Mouse (Mus musculus): ENCODE measurements at regions not wholly inside any gene's neighbourhood (a gene's known extent, or its start where the extent isn't known, plus 50 kb on each side); places are given as distances from the start of the nearest gene placed in this dataset.

DNA sequence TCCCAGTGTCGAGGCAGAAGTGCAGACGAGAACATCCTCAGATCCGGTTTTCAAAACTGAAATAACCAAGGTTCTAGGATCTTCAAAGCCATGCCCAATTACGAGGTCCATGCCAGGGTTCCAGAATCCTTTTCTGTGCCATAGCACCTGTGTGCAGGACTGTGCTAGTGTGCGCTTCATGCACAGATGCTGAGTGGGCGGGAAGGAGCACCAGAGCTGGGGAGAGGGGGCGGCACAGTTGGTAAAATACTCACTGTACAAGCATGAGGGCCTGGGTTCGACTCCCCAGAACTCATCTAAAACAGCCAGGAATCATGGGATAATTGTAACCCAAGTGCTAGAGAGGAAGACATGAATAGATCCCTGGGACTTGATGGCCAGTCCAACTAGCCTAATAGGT lies 108.4 kb upstream of the Dio3 start:
- 85% methylated on average over 8 of the region's 8 CpGs for WGBS
- H3K9me3 ChIP-seq (ENCODE audit: control insufficient read depth, low read length) = no peaks in the 10 kb centered on the region
- H3K27me3 ChIP-seq (replicated peaks; ENCODE audit: control insufficient read depth, insufficient read depth, low read length) = no peaks in the 10 kb centered on the region
- no peak for ATAC-seq
- no peaks in the 10 kb centered on the region for H3K36me3 ChIP-seq (ENCODE audit: control insufficient read depth, insufficient read depth, low read length)
- H3K4me1 ChIP-seq (ENCODE audit: control insufficient read depth, insufficient read depth, low read length) = no peaks in the 10 kb centered on the region
- H3K4me2 ChIP-seq (ENCODE audit: low read depth, low read length) = no peak overlapping the region
- no peak overlapping the region for H3K4me3 ChIP-seq (ENCODE audit: low read length)
- H3K27ac ChIP-seq (ENCODE audit: low read length) = no peak overlapping the region
- H3K9ac ChIP-seq (ENCODE audit: low read depth, low read length) = no peak overlapping the region

DNA sequence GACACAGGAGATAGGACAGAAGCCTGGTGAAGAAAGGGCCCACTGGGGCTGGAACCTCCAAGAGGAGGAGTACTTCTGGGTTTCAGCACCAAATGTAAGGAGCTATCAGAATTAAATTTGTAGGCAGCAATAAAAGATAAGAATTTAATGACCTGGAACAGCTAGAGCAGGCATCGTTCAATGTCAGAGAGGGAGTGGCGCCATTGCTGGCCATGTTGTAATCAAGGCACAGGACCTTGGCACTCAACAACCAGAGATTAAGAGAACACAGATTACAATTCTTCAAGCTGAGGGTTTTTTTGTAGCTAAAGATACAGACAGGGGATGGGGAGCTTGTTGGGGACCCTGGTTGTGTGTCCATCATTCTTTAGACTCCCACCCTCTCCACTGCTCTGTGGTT lies 101.0 kb upstream of the Dio3 start:
- Histone ChIP-seq H3K9me3 (ENCODE audit: control insufficient read depth, low read length) (no peaks in the 10 kb centered on the region), H3K9ac (ENCODE audit: low read depth, low read length) (no peak overlapping the region), H3K4me2 (ENCODE audit: low read depth, low read length) (no peak overlapping the region), H3K4me3 (ENCODE audit: low read length) (no peak overlapping the region), H3K4me1 (ENCODE audit: control insufficient read depth, insufficient read depth, low read length) (no peaks in the 10 kb centered on the region), H3K27ac (ENCODE audit: low read length) (no peak overlapping the region), H3K36me3 (ENCODE audit: control insufficient read depth, insufficient read depth, low read length) (no peaks in the 10 kb centered on the region), H3K27me3 (replicated peaks; ENCODE audit: control insufficient read depth, insufficient read depth, low read length) (no peaks in the 10 kb centered on the region)
- WGBS = 68% methylated on average over 2 of the region's 2 CpGs
- no peak for ATAC-seq

DNA sequence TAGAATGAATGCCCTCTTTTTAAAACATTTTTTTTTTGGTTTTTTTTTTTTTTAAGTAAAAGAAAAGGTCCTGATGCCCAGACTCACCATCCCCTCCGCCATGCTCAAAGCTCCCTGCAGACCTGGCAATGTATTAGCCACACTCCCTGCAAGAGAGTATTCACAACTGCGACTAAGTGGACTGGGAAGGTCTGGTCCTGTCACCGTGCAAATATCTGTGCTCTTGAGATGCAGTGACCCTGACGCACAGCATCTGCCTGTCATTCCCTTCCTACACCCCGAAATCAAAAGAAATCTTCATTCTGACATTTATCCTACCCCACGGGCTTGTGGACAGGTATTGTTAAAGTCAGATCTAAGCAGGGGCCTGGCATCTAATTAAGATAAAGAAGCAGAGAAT lies 95.4 kb upstream of the Dio3 start:
- Histone ChIP-seq H3K9me3 (ENCODE audit: control insufficient read depth, low read length) (no peaks in the 10 kb centered on the region), H3K9ac (ENCODE audit: low read depth, low read length) (no peak overlapping the region), H3K27ac (ENCODE audit: low read length) (no peak overlapping the region), H3K27me3 (replicated peaks; ENCODE audit: control insufficient read depth, insufficient read depth, low read length) (peaks cover 29% of the 10 kb centered on the region), H3K4me1 (ENCODE audit: control insufficient read depth, insufficient read depth, low read length) (peaks cover 2% of the 10 kb centered on the region; the same call in 1 of the 2 replicates), H3K4me2 (ENCODE audit: low read depth, low read length) (no peak overlapping the region), H3K4me3 (ENCODE audit: low read length) (no peak overlapping the region), H3K36me3 (ENCODE audit: control insufficient read depth, insufficient read depth, low read length) (no peaks in the 10 kb centered on the region)
- no peak for ATAC-seq
- WGBS = 56% methylated on average over 6 of the region's 6 CpGs

DNA sequence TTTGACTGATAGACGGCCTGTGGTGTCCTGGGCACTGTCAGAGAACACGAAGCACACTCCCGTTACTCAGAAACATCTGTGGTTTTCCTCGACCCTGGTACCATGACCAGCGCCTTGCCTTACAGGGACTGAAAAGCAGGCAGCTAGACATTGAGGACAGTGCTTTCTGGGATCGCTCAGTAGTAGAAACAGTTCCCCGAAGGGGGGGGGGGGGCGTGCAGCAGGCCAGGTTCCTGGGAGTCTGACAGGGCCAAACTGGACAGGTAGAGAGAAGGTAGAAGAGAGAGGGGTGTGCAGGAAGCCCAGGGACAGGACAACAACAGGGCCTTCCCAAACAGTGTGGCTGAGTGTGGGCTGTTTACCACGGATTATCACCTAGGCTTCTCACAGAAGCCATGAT lies 93.5 kb upstream of the Dio3 start:
- H3K4me3 ChIP-seq (ENCODE audit: low read length) = no peak overlapping the region
- no peak overlapping the region for H3K4me2 ChIP-seq (ENCODE audit: low read depth, low read length)
- H3K36me3 ChIP-seq (ENCODE audit: control insufficient read depth, insufficient read depth, low read length) = no peaks in the 10 kb centered on the region
- ATAC-seq = no peak
- H3K27ac ChIP-seq (ENCODE audit: low read length) = no peak overlapping the region
- H3K9ac ChIP-seq (ENCODE audit: low read depth, low read length) = no peak overlapping the region
- 58% methylated on average over 9 of the region's 9 CpGs for WGBS
- peaks cover 10% of the 10 kb centered on the region for H3K4me1 ChIP-seq (ENCODE audit: control insufficient read depth, insufficient read depth, low read length)
- no peaks in the 10 kb centered on the region for H3K9me3 ChIP-seq (ENCODE audit: control insufficient read depth, low read length)
- peaks cover 40% of the 10 kb centered on the region for H3K27me3 ChIP-seq (replicated peaks; ENCODE audit: control insufficient read depth, insufficient read depth, low read length)

DNA sequence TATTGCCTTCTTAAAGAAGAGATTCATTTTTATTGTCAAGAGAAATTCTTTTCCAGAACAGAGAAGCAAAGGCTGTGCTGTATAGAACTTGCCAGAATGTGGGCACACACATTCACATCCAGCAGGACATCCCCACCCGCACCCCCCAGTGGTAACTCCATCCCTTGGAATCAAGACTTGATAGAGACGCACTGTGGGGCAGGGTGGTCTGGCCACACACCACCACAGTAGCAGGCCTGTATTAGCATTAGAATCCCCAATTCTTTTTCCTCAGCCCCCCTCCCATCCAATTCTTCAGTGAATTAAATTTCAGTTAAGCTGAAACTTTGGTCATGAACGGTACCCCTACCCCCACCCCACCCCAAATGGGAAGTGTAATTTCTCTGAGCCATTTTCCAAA lies 92.5 kb upstream of the Dio3 start:
- Histone ChIP-seq H3K4me1 (ENCODE audit: control insufficient read depth, insufficient read depth, low read length) (peaks cover 10% of the 10 kb centered on the region), H3K27ac (ENCODE audit: low read length) (no peak overlapping the region), H3K4me2 (ENCODE audit: low read depth, low read length) (no peak overlapping the region), H3K4me3 (ENCODE audit: low read length) (no peak overlapping the region), H3K9ac (ENCODE audit: low read depth, low read length) (no peak overlapping the region), H3K27me3 (replicated peaks; ENCODE audit: control insufficient read depth, insufficient read depth, low read length) (peaks cover 43% of the 10 kb centered on the region), H3K9me3 (ENCODE audit: control insufficient read depth, low read length) (no peaks in the 10 kb centered on the region), H3K36me3 (ENCODE audit: control insufficient read depth, insufficient read depth, low read length) (no peaks in the 10 kb centered on the region)
- 61% methylated on average over 3 of the region's 3 CpGs for WGBS
- no peak for ATAC-seq

DNA sequence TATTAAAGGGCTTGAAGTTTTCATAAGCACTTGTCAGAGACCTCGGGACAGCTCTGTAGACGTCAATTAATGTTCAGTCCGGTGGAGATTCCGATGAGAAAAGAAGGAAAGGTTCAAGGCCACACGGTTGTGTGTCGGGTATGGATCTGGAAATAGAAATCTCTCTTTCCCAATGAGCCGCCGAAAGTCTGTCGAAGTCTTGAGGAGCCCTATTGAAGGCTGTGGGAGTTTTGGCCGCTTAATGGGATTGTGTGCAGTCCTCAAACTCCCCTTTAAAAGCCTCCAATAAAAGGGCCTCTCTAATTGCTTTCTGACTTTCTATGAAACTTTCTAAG lies 92.0 kb upstream of the Dio3 start:
- no peaks in the 10 kb centered on the region for H3K36me3 ChIP-seq (ENCODE audit: control insufficient read depth, insufficient read depth, low read length)
- peaks cover 43% of the 10 kb centered on the region for H3K27me3 ChIP-seq (replicated peaks; ENCODE audit: control insufficient read depth, insufficient read depth, low read length)
- no peak overlapping the region for H3K9ac ChIP-seq (ENCODE audit: low read depth, low read length)
- no peak overlapping the region for H3K4me3 ChIP-seq (ENCODE audit: low read length)
- no peak overlapping the region for H3K27ac ChIP-seq (ENCODE audit: low read length)
- no peaks in the 10 kb centered on the region for H3K9me3 ChIP-seq (ENCODE audit: control insufficient read depth, low read length)
- WGBS = 38% methylated on average over 10 of the region's 10 CpGs
- peaks cover 10% of the 10 kb centered on the region for H3K4me1 ChIP-seq (ENCODE audit: control insufficient read depth, insufficient read depth, low read length)
- ATAC-seq = no peak
- H3K4me2 ChIP-seq (ENCODE audit: low read depth, low read length) = no peak overlapping the region

DNA sequence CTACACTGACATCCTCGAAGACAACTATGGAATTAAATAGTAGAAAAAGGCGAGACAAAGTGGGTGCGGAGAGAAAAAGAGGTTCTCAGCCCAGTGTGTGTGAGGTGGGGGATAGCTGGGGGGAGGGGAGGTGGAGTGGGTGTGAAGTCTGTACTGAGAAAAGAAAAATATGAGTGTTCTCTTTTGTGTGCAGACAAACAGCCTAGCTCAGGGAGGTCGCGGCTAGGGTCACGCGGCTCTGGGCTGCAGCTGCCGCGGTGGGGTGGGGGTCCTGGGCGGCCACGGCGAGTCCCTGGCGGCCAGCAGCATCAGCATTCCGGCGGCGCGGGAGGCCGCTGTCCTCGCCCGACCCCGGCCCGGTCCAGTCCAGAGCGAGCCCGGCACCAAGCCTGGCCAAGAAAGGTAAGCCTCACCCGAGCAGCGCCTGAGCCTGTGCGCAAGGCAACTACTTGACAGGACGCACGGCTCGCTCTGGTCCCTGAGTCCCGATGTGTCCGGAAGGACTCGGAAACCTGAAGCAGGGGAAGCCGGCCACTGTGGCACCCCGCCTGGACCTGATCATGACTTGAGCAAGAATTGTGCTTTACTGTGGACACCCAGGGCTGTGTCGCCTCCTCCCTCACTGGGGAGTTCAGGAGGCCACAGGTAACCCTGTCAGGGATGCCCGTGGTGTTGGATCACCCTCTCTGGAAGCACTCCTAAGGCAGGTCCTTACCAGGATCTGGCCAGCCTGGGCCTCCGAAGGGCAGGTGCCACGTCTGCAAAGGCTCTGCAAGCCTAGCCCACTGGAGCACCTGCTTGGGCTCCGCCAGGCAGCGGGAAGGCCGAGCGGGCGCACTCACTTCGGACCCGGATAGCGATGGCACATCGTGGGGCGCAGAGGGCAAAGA lies 91.4 kb upstream of the Dio3 start:
- no peak overlapping the region for H3K4me3 ChIP-seq (ENCODE audit: low read length)
- WGBS = 9% methylated on average over 46 of the region's 49 CpGs

DNA sequence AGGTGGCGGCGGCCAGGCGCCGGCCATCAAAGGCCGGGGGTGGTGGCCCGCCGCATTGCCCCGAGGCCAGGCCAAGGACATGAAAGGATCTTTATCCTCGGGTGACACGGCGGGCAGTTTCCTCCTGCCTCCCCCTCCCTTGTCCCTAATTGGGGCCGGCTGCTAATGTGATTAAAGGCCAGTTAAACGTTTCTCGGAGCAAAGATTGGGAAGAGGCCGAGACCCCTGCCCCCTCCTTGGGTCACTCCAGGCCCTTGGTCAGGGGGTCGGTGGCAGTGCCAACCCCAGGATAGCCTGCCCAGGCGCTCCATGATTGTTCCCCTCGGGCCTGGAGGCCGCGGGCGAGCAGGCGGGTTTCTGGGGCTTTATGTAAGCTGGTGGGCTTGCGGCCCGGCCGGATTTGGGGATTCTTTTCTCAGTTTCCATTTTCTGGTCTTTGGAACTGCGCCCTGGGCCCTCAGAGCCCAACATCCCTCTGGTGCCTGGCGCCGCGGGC lies 90.7 kb upstream of the Dio3 start:
- Histone ChIP-seq H3K36me3 (ENCODE audit: control insufficient read depth, insufficient read depth, low read length) (no peaks in the 10 kb centered on the region), H3K4me3 (ENCODE audit: low read length) (no peak overlapping the region), H3K27ac (ENCODE audit: low read length) (no peak overlapping the region), H3K4me1 (ENCODE audit: control insufficient read depth, insufficient read depth, low read length) (peaks cover 10% of the 10 kb centered on the region), H3K9me3 (ENCODE audit: control insufficient read depth, low read length) (no peaks in the 10 kb centered on the region), H3K27me3 (replicated peaks; ENCODE audit: control insufficient read depth, insufficient read depth, low read length) (peaks cover 43% of the 10 kb centered on the region), H3K4me2 (ENCODE audit: low read depth, low read length) (no peak overlapping the region), H3K9ac (ENCODE audit: low read depth, low read length) (no peak overlapping the region)
- no peak for ATAC-seq
- WGBS = 15% methylated on average over 29 of the region's 29 CpGs

More for the DNA sequence above, 91.4 kb upstream of the Dio3 start:
- Histone ChIP-seq H3K9me3 (ENCODE audit: control insufficient read depth, low read length) (no peaks in the 10 kb centered on the region), H3K27ac (ENCODE audit: low read length) (no peak overlapping the region), H3K36me3 (ENCODE audit: control insufficient read depth, insufficient read depth, low read length) (no peaks in the 10 kb centered on the region), H3K9ac (ENCODE audit: low read depth, low read length) (no peak overlapping the region), H3K27me3 (replicated peaks; ENCODE audit: control insufficient read depth, insufficient read depth, low read length) (peaks cover 43% of the 10 kb centered on the region), H3K4me1 (ENCODE audit: control insufficient read depth, insufficient read depth, low read length) (peaks cover 10% of the 10 kb centered on the region), H3K4me2 (ENCODE audit: low read depth, low read length) (peak overlapping the region; percentile 4; the same call in 1 of the 2 replicates)
- ATAC-seq = no peak

DNA sequence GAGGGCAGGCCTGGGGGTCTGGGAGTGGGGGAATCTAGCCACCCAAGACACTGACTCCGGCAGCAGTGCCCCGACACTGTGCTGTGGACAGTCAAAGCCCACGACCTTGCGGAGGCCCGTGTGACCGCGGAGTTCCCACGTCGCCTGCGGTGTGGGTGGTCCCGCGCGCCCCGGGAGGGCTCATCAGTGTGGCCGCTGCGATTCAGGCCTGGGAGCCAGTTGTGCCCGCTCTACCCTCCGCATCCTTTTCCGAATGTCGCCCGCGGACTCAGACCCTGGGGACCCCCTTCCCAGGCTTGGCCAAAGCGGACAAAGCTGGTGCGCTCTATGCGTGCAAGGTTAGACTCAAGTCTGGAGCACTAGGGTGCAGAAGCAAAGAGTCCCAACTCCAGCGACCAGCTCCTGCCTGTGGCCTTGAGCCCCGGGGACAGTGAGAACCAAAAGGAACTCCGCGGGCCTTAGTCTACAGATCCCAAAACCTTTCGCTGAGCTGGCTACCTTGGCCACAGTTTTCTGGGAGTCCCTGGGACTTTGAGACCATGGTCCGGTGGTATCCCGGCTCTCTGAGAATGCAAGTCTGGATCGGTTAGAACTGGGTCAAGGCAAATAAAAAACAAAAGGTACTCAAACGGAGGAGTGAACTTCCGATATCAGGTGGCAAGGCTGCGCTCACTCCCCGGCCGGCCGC lies 90.1 kb upstream of the Dio3 start:
- Histone ChIP-seq H3K4me3 (ENCODE audit: low read length) (peak overlapping the region; percentile 16), H3K9me3 (ENCODE audit: control insufficient read depth, low read length) (no peaks in the 10 kb centered on the region), H3K36me3 (ENCODE audit: control insufficient read depth, insufficient read depth, low read length) (no peaks in the 10 kb centered on the region), H3K4me1 (ENCODE audit: control insufficient read depth, insufficient read depth, low read length) (peaks cover 10% of the 10 kb centered on the region), H3K27ac (ENCODE audit: low read length) (no peak overlapping the region), H3K4me2 (ENCODE audit: low read depth, low read length) (peak overlapping the region; percentile 32), H3K27me3 (replicated peaks; ENCODE audit: control insufficient read depth, insufficient read depth, low read length) (peaks cover 43% of the 10 kb centered on the region), H3K9ac (ENCODE audit: low read depth, low read length) (no peak overlapping the region)
- WGBS = 16% methylated on average over 39 of the region's 39 CpGs
- ATAC-seq = no peak

Data from intestine, embryonic 16.5 days (tissue).